Mouse (Mus musculus) cerebellum, adult 11 months (tissue): Measurements from ENCODE around the gene Piga.

Experiments used
- DNase-seq: peaks from one replicate; pipeline ENCODE4 v3.0.0; 2022

Gene Piga

DNA sequence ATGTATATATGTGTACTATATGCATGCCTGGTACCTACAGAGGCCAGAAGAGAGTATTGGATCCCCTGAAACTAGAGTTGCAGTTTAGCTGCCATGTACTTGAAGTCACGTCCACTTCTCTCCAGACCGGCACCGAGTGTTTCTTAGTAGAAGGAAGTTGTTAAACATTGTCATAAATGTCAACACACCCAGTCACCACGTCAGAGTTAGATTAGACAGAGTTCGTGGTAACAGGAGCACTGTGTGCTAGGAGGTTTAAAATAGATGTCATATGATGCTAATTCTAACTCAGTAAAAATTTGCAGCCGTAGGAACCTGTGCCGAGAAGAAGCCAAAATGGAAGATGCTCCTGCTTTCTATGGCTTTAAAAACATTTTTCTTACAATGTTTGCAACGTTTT lies 17.1 kb downstream of the Piga start, which contains the start of gene Asb11:
Gene Asb11 (plus strand): TSS at position 286 of the 400 bp plus-strand sequence.
- DNase-seq: no peak

DNA sequence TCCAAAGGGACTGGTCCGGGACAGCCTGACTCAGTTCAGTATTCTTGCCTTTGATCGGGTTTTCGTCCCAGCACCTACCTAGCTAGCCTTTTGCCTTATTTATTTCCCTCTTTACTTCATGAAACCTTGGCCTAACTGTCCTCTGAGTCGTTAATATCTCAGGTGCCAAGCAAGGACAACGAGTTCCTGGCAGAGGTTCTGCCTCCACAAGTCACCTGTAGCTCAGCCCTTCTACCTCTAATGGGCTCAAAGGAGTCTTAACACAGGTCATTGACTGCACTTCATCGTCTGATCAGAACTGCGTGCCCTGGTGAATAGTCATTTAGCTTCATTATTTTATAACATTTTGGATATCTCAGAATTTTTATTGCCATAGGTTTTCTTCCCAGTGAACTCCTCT lies 19.9 kb downstream of the Piga start:
- DNase-seq: no peak

DNA sequence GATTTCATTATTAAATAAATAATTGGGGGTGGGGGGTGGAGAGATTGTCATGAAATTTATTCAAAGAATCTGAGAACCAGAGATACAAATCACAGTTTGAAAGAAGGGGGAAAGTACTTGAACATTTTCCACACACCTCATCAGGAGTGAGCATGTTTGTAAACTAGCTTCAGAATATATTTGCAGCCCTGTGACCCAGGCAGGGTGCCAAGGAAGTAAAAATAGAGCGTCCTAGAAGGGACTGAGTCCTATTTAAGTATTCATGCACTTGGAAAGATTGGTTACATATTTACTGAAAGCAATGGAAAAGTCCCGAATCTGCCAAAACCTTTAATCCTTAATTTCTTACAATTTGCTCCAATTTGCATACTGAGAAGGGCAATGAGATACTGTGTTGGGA lies 20.6 kb downstream of the Piga start:
- no peak for DNase-seq

GRCm38 (mm10) chrX:164440703-164441102 lies 21.1 kb downstream of the Piga start:
- DNase-seq: no peak

GRCm38 (mm10) chrX:164441306-164441705 lies 21.7 kb downstream of the Piga start:
- DNase-seq: no peak

- DNase-seq: no peak
These were observed 26.0 kb downstream of the Piga start for GRCm38 (mm10) chrX:164445601-164446000.

DNA sequence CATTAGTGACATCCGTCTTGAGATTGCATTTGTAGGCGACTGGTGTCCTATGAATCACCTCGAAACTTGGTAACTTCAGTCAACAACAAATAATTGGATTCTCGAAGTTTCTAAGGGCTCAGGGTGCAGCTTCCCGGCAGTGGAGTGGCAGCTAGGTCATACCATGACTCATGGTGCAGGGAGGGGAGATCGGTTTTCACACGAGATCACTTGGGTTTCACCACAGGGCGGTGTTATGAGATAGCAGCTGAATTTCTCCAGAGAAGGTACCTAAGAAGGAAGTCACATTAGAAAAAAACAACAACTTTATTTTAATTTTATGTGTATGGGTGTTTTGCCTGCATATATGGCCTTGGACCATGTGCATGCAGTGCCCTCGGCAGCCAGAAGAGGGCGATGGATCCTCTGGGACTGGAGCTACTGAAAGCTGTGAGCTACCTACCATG lies 26.5 kb downstream of the Piga start:
- no peak for DNase-seq

- DNase-seq: no peak
These were observed 27.5 kb downstream of the Piga start for GRCm38 (mm10) chrX:164446835-164447681.

GRCm38 (mm10) chrX:164447682-164448071 lies 28.1 kb downstream of the Piga start:
- DNase-seq: no peak

DNA sequence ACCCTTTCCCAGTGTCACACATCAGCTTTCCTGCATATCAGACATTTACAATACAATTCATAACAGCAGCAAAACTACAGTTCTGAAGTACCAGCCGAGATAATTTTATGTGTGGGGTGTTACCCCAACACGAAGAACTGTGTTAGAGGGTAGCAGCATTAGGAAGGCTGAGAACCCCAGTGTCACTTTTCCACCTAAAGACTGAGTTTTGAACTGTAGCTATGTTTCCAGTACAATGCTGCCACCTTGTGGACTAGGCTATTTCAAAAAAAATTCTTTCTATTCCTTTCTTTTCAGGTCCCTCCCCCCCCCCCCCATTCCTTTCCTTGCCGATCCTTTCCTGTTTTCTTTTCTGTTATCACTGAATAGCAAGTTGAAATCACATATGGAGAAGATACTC lies 29.6 kb downstream of the Piga start:
- no peak for DNase-seq

DNA sequence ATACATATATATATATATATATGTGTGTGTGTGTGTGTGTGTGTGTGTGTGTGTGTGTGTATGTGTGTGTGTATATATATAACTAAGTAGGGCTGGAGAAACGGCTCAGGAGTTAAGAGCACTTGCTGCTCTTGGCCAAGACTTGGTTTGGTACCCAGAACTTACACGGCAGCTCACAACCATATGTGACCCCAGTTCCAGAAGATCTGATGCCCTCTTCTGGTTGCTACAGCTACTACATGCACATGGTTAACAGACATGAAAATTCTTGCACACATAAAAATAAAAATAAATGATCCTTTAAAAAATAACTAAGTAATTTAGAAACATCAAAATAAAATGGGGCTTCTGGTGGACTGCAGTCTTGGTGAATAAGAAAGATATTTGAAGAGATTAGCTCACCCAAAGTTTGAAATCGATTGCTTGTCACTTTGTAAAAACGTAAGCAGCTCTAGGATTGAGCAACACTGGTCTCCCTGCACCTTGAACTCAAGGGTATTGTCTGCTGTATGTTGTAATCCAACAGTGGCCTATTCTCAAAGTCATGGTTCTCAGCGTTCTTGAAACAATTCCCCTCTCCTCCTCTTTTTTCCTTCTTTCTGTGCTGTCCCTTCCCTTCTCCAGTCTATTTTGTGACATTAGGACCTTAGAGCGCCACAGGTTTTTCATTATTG lies 39.8 kb downstream of the Piga start:
- DNase-seq: no peak
